Mouse (Mus musculus) frontal cortex, adult (tissue): ENCODE measurements around the gene Tut1.

Experiments used
- ATAC-seq: cut with Nextera tagmentation; 2 replicates; pipeline ENCODE4 v1.9.2; 2017; ENCODE audit warnings: mild to moderate bottlenecking, moderate library complexity, mixed read lengths; ENCODE audit not compliant: low TSS enrichment

Tut1 gene

GRCm38 (mm10) chr19:8953135-8954039, at the start of gene Tut1:
Gene Tut1 (plus strand): TSS chr19:8953847.
- peak; percentile 92 for ATAC-seq

DNA sequence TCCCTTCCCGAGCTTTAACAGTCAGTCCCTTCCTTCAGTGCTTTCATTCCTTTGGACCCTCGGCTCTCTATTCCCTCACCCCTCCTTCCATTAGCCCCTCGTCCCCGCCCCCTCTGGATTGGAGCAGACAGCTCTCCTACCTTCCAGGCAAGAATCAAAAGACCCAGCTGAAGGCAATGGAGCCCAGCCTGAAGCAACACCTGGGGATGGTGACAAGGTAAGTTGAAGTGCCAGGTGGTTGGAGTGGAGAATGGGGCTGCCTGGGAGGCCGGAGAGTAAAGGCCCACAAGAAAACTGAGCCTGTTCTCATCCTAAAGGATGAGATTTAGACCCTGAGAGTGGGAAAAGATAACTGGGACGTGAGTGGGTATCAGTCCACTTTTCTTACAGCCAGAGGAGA, 45.1 kb upstream of the Tut1 start:
- ATAC-seq, result no peak

GRCm38 (mm10) chr19:8911810-8912209, 41.8 kb upstream of the Tut1 start:
- peak; percentile 65 for ATAC-seq

GRCm38 (mm10) chr19:8914212-8914611, 39.4 kb upstream of the Tut1 start:
- peak; percentile 86 for ATAC-seq

- ATAC-seq, result no peak
Measured at GRCm38 (mm10) chr19:8919000-8919399, 34.6 kb upstream of the Tut1 start.

GRCm38 (mm10) chr19:8919684-8920072, 34.0 kb upstream of the Tut1 start:
- no peak for ATAC-seq

DNA sequence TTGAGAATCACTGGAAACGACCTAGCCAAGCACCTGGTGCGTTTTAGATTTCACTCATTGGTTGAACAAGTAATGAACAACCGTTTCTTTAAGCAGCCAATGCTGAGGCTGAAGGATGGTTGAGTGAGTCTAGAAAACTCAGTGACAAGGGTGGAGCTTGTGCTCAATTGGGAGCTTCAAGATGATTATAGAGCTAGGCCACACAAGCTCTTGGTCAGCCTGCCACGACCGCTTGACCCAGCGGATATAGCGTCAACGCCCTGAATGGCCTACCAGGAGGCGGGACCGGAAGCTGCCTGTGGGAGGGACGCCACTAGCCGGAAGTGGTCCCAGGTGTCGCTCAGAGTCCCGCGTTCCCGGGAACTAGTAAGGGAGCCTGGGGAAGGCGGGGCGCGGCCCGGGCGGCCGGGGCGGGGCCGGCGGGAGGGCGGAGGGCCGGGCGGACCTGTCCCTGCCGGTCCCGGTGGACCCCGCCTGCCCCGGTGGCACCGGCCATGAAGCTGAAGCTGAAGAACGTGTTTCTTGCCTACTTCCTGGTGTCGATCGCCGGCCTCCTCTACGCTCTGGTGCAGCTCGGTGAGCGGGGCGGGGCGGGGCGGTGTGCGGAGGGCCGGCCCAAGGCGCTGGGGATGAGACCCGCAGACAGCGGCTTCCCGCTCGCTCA, 33.4 kb upstream of the Tut1 start, which contains the start of gene B3gat3:
Gene B3gat3 (plus strand): TSS at position 302 of the 664 bp plus-strand sequence.
- ATAC-seq, result peak; percentile 98

DNA sequence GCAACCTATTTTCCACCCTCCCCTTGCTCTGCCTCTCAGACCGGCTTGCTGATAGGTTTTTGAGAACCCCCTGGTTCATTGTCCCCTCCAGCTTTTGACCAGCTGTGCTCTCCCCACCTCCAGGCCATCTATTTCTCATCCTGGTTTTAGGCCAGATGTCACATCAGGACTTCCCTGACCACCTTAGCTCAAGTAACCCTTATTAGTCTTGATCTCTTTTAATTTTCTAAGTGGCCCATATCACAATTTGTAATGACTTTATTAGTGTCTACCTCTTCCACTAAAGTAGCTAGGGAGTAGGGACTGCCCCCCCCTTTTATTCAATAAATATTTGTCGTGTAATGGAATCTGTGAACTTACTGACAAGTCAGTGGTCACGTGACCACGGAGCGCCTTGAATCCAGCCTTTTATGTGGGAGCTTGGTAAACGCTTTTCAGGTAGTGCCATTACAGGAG, 32.8 kb upstream of the Tut1 start:
- ATAC-seq, result peak; percentile 14; the same call in 1 of the 2 replicates

DNA sequence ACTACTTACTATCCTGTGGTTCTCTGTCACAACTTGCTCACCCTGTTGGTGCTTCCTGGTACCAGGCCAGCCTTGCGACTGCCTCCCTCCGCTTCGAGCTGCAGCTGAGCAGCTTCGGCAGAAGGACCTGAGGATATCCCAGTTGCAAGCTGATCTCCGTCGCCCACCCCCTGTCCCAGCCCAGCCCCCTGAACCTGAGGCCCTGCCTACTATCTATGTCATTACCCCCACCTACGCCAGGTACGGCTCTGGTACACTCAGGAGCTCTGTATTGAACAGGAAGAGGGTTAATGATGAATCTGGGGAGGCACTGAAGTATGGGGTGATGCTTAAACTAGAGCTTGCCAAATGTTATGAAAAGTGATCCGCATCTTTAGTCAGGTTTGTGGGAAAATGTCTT, 31.9 kb upstream of the Tut1 start:
- no peak for ATAC-seq

DNA sequence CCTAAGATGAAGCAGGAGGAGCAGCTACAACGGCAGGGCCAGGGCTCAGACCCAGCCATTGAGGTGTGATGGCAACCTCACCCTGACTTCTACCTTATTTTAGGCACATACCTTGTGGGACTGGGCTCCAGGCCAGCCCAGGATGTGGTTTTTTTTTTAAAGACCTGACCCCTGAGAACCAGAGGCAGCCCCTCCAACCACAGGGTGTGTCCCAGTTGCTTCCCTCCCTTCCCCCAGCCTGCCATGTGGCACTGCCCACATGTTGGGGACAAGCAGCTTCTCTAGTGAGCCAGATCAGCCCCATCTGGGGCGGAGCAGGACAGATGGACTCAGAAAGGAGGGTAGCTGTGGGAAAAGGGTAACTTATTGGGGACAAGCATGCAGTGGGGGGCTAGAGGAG, 26.9 kb upstream of the Tut1 start:
- peak; percentile 10; the same call in 1 of the 2 replicates for ATAC-seq

DNA sequence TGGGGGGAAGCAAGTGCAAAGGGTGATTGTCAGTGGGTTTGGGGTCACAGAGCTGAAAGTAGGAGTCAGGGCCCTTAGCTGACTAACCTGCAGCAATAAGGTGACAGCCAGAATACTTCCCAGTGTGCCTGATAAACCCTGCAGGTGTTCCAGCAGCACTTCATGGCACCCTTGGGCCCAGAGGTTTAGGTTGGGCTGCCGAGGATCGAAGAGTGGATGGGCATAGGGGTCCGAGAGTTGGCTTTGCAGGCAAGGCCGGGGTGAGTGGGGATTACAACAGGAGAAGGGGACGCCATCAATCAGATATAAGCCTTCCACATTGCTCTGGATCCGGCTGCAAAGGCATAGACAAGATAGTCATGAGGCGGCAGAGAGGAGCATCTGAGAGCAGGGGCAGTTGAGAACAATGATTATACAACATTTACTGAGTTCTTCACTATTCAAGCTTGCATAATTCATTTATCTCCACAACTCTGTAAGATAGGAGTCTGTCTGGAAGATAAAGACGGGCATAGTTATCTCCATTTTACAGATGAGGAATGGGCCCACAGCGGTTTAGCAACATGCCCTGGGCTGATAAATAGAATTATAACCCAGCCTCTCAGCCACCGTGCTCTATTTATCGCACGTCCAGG, 25.6 kb upstream of the Tut1 start:
- peak; percentile 55; the same call in 1 of the 2 replicates for ATAC-seq

DNA sequence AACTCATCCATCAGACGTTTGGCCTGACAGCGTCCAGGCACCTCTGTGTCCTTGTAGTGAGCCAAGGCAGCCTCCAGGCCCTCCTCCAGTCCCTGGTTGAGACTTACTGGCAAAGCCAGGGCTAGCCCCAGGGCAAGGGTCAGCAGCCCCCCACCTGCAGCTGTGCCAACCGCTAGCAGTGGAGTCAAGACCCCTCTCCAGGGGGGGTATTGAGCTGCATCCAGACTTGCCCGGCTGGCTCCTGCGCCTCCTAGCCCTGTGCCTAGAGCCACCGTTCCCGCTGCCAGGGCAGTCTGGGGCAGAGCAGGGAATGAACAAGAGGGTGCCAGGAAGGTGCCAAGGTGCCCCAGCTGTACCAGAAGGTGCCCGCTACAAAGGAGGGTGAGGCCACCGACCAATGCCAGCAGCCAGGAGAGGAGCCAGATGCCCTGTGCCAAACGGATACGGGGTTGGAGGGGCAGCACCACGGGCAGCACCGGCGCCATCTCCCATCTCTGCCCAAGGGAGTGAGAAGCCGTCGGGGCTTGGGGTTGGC, 24.9 kb upstream of the Tut1 start:
- no peak for ATAC-seq

GRCm38 (mm10) chr19:8929224-8930088, 24.2 kb upstream of the Tut1 start, which contains the start of the genes Rom1 and Eml3:
Gene Rom1 (minus strand): TSS chr19:8929356.
Gene Eml3 (plus strand): TSS chr19:8929552.
- peak; percentile 25 for ATAC-seq

- no peak for ATAC-seq
Measured at GRCm38 (mm10) chr19:8930117-8930516, 23.5 kb upstream of the Tut1 start.

- ATAC-seq, result no peak
Measured at GRCm38 (mm10) chr19:8930771-8931170, 22.9 kb upstream of the Tut1 start.

DNA sequence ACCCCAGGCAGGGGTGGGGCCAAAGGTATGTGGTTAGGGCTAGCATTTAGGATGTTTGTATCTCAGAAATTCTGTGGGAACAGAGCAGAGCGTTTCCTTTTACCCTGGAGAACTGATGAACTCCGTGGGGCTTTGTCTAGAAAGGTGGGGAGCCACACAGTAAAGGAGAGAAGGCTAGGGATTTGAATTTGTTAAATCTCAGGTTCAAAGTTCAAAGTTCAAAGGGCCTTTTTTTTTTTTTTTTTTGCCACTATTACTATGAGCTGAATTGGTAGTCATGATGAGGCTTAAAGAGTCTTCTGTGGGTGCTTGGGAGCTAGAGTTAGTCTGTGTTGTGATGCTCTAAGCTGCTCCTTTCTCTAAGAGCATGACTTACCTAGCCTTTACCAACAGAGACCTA, 16.9 kb upstream of the Tut1 start:
- no peak for ATAC-seq

- ATAC-seq, result no peak
Measured at GRCm38 (mm10) chr19:8940526-8941133, 13.0 kb upstream of the Tut1 start.

GRCm38 (mm10) chr19:8941136-8941514, 12.5 kb upstream of the Tut1 start:
- no peak for ATAC-seq

GRCm38 (mm10) chr19:8941515-8942217, 12.0 kb upstream of the Tut1 start, which contains the start of gene Mta2:
Gene Mta2 (plus strand): TSS chr19:8941875.
- ATAC-seq, result peak; percentile 92
